Mouse (Mus musculus) C2C12 (cell line): Measurements from ENCODE around the gene C87414.
"Not testable (repeated sequence)": the region's sequence is repeated elsewhere in the genome, so short reads cannot be mapped to it uniquely, and the experiment has no call there.

Experiments used
- CTCF ChIP-seq: IDR thresholded peaks from one replicate; pipeline ENCODE4 v1.5.1; 2011; ENCODE audit not compliant: control insufficient read depth, insufficient read depth, insufficient read length
- MAX ChIP-seq: IDR thresholded peaks from one replicate; pipeline ENCODE4 v1.6.1; 2011; ENCODE audit warnings: mild to moderate bottlenecking, control low read depth
- MYOD1 ChIP-seq: IDR thresholded peaks from one replicate; pipeline ENCODE4 v1.6.1; 2011; ENCODE audit warnings: low read depth; ENCODE audit not compliant: control insufficient read depth, insufficient read length
- MYOG ChIP-seq: IDR thresholded peaks from one replicate; pipeline ENCODE4 v1.6.1; 2011; ENCODE audit not compliant: control insufficient read depth, insufficient read length; ENCODE audit errors: extremely low read depth

DNA sequence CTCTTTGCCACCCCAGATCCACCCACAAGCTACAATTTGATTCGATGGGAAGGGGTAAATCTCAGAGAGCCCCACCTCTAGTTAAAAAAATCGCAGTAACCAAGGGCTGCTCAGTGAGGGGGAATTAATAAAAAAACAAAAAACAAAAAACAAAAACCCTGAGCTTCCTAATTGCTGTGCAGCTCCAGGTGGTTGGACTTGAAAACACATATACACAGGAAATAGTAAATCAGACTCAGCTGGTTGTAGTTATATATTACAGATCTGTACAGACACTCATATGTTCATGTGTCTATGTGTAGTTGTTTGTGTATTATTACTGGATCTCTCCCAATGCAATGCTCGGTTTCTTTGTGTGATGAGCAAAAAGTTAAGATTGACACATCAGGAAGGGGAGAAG, at the start of gene C87414:
- not testable (repeated sequence) for TF ChIP-seq CTCF, MYOD1, MYOG, MAX
